ENCODE assay signal across 8 mouse cellular contexts in genomic region chr17:8936603-8937002, GRCm38 (mm10). TPM values are rescaled to one million over a fixed set of nuclear protein-coding genes. Genes with fewer than 3 reads are reported as not detected.
A peak's percentile ranks its signal among the peaks of the same experiment; 100 is the strongest.
DNase-seq lines count a peak whose midpoint lies in the region; ATAC-seq and TF ChIP-seq lines count a peak whose summit lies in the region.

No protein-coding gene starts in this region.

- no peak overlapping the region for H3K9ac ChIP-seq in forebrain, embryonic 14.5 days (ENCODE audit: low read length)
- H3K9ac ChIP-seq in forebrain, embryonic 12.5 days = no peak overlapping the region
- no peak overlapping the region for H3K9ac ChIP-seq in liver, adult 2 months (ENCODE audit: low read depth, low read length)

- 0 out of 2 replicates have a peak, but pooled peaks cover 3% of the 10 kb centered on the region for H3K4me1 ChIP-seq in forebrain, embryonic 14.5 days (ENCODE audit: control insufficient read depth, insufficient read depth, low read length)
- H3K4me1 ChIP-seq in forebrain, embryonic 12.5 days = peaks cover 10% of the 10 kb centered on the region
- H3K4me1 ChIP-seq in liver, adult 2 months (ENCODE audit: control insufficient read depth, insufficient read depth, low read length) = no peaks in the 10 kb centered on the region

- 0 out of 2 replicates have a peak, but pooled peaks have one; percentile 28 for ATAC-seq in forebrain, embryonic 14.5 days
- no peak for ATAC-seq in forebrain, embryonic 12.5 days (ENCODE audit: low FRiP score)
- peak; percentile 19 for ATAC-seq in activated CD4-positive, CD25-positive, alpha-beta regulatory T cell, adult 4 months

- intact Hi-C loops in heart, postnatal 10 days (cut with DNase I) = loop anchor here (1.0 to 10.0 kb wide), 4 partner anchors 136 to 472 kb away; no protein-coding TSS in a partner anchor

- H3K4me3 ChIP-seq in forebrain, embryonic 14.5 days (ENCODE audit: low read depth, low read length) = no peak overlapping the region
- no peak overlapping the region for H3K4me3 ChIP-seq in forebrain, embryonic 12.5 days (replicated peaks)
- H3K4me3 ChIP-seq in liver, adult 2 months (ENCODE audit: insufficient read depth, low read depth, low read length) = no peak overlapping the region

- no peaks in the 10 kb centered on the region for H3K9me3 ChIP-seq in forebrain, embryonic 14.5 days (replicated peaks; ENCODE audit: control insufficient read depth, low read length)
- H3K9me3 ChIP-seq in forebrain, embryonic 12.5 days = no peaks in the 10 kb centered on the region

- no peaks in the 10 kb centered on the region for H3K36me3 ChIP-seq in forebrain, embryonic 14.5 days (ENCODE audit: control insufficient read depth, insufficient read depth, low read length)
- no peaks in the 10 kb centered on the region for H3K36me3 ChIP-seq in forebrain, embryonic 12.5 days (replicated peaks)
- no peaks in the 10 kb centered on the region for H3K36me3 ChIP-seq in liver, adult 2 months (ENCODE audit: control insufficient read depth, insufficient read depth, low read length)

- TF ChIP-seq CTCF in liver, adult 2 months (IDR thresholded peaks at IDR 0.05; ENCODE audit: low read depth, low read length) = peak; percentile 15; the same call in 1 of the 2 replicates

- no peak for TF ChIP-seq POLR2A in liver, adult 2 months (IDR thresholded peaks at IDR 0.05; ENCODE audit: extremely low read depth, insufficient read depth, low read length)

- no peak overlapping the region for H3K27ac ChIP-seq in forebrain, embryonic 14.5 days (ENCODE audit: low read depth, low read length)
- H3K27ac ChIP-seq in forebrain, embryonic 12.5 days = no peak overlapping the region
- no peak overlapping the region for H3K27ac ChIP-seq in liver, adult 2 months (replicated peaks; ENCODE audit: insufficient read depth, low read depth, low read length)

- no peak overlapping the region for H3K4me2 ChIP-seq in forebrain, embryonic 14.5 days (ENCODE audit: low read length)
- H3K4me2 ChIP-seq in forebrain, embryonic 12.5 days = no peak overlapping the region

- peak; percentile 86 for DNase-seq in forebrain, embryonic 14.5 days (ENCODE audit: low spot score)
- peak; percentile 20 for DNase-seq in liver, adult 2 months (ENCODE audit: extremely low read depth, low read depth, low spot score)
- no peak for DNase-seq in liver
- peak; percentile 59 to 75 for DNase-seq in heart, postnatal 10 days
- peak; percentile 18 for DNase-seq in skeletal muscle tissue, adult 2 months (ENCODE audit: low read depth, low spot score)
- DNase-seq in gastrocnemius, postnatal 25 days = no peak

- no peaks in the 10 kb centered on the region for H3K27me3 ChIP-seq in forebrain, embryonic 14.5 days (replicated peaks; ENCODE audit: control insufficient read depth, insufficient read depth, low read length)
- H3K27me3 ChIP-seq in forebrain, embryonic 12.5 days = no peaks in the 10 kb centered on the region
- no peaks in the 10 kb centered on the region for H3K27me3 ChIP-seq in liver, adult 2 months (ENCODE audit: control insufficient read depth, insufficient read depth, low read length)

- 4% methylated on average over 4 of the region's 4 CpGs for WGBS in forebrain, embryonic 14.5 days
- WGBS in forebrain, embryonic 12.5 days = 3% methylated on average over 4 of the region's 4 CpGs
- WGBS in liver, adult 2 months = 2% methylated on average over 4 of the region's 4 CpGs

- no peaks in the 10 kb centered on the region for H3K79me2 ChIP-seq in liver, adult 2 months (ENCODE audit: control insufficient read depth, insufficient read depth, low read length)

RNA-seq across cellular contexts. Expression of gene 1700010I14Rik, which starts 51.5 kb away (rescaled TPM):
- 1.0 and 1.4 TPM in 2 replicates for polyA plus RNA-seq in forebrain, embryonic 14.5 days (2014; fragmentation: Nextera tagmentation; extraction: Ambion mirVana)
- 2.5 and 2.7 TPM in 2 replicates for polyA plus RNA-seq in forebrain, embryonic 12.5 days (2016; fragmentation: Nextera tagmentation; extraction: Ambion mirVana)
- 0.20 and 0.37 TPM in 2 replicates for total RNA-seq in liver, adult 2 months (2014; rRNA removed)
- 0.10 and 0.16 TPM in 2 replicates for polyA plus RNA-seq in liver, adult 2 months (2012; rRNA removed)
- polyA plus RNA-seq in activated CD4-positive, CD25-positive, alpha-beta regulatory T cell, adult 4 months (2017; shearing (Covaris generic)) = 1 to 10 TPM; 5.5 to 6.5 TPM
- under 1 TPM; 0.15 to 0.24 TPM for total RNA-seq in heart, postnatal 10 days (2021)
- under 1 TPM; 0.43 to 0.54 TPM for total RNA-seq in gastrocnemius, postnatal 25 days (2021)

Comparison
In these comparisons a context has a peak if more than half of its experiments do, and no peak if none do; other contexts are left out.
1. DNase-seq: peak in forebrain, embryonic 14.5 days (single experiment), liver, adult 2 months (single experiment), heart, postnatal 10 days (2 of 2) and skeletal muscle tissue, adult 2 months (single experiment); none in liver (single experiment) and gastrocnemius, postnatal 25 days (single experiment).